Mouse (Mus musculus) lung, postnatal 10 days (tissue): Measurements from ENCODE around the gene Amd1.
A peak's percentile ranks its signal among the peaks of the same experiment; 100 is the strongest.

ENCODE experiments used
- DNase-seq: peaks from one replicate; pipeline ENCODE4 v3.0.0; 2021

Amd1 gene

GRCm38 (mm10) chr10:40302140-40302985 lies at the start of gene Amd1:
Amd1 (minus strand) TSS chr10:40302186.
- peak; percentile 100 for DNase-seq

- DNase-seq, result no peak
Measured at GRCm38 (mm10) chr10:40351156-40351555, 49.2 kb upstream of the Amd1 start.

GRCm38 (mm10) chr10:40350245-40350932 lies 48.4 kb upstream of the Amd1 start:
- DNase-seq, result no peak

DNA sequence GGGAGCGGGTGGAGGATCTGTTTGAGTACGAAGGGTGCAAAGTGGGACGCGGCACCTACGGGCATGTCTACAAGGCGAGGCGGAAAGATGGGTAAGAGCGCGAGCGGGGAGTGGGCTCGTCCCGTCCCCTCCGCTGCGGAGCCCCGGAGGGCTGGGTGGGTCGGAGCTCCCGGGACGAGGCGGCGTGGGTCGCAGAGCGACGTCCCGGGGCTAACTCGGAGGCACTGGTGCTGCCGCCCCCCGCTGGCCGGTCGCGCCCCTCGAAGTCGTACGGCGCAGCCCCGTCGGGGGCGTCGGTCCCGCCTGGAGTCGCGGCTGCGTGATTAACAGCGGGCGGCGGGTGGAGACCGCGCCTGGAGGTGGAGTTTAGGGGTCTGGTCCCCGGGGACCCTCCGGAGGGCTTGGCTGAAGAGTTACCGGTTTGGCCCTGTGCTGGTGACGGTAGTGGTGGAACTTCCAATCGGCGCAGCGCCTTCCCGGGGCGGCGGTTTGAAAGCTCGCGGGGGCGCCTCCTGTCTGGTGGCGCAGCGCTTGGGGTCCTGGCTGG lies 47.7 kb upstream of the Amd1 start:
- peak; percentile 66 for DNase-seq

- DNase-seq, result peak; percentile 99
Measured at GRCm38 (mm10) chr10:40348566-40349536, 46.9 kb upstream of the Amd1 start.

GRCm38 (mm10) chr10:40347461-40347954 lies 45.5 kb upstream of the Amd1 start:
- no peak for DNase-seq

DNA sequence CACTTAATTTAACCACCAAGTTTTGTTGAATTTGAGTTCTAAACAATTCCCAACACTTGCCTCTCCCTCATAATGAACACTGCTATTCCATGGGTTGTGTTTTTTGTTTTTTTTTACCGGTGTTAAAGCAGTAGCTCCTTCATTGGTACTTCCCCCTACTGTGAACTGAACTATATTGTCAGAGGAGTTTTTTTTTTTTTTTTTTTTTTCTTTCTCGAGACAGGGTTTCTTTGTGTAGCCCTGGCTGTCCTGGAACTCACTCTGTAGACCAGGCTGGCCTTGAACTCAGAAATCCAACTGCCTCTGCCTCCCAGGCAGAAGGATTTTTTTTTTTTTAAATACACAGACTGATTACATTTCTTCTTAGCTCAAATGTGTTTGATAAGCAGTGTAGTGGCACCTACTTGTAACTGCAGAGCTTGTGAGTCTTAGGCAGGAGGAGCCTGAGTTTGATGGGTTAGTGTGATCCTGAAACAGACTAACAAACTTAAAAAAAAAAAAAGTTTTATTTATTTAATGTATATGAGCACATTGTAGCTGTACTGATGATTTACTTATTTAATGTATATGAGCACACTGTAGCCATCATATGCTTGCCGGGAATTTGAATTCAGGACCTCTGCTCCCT lies 44.9 kb upstream of the Amd1 start:
- no peak for DNase-seq

DNA sequence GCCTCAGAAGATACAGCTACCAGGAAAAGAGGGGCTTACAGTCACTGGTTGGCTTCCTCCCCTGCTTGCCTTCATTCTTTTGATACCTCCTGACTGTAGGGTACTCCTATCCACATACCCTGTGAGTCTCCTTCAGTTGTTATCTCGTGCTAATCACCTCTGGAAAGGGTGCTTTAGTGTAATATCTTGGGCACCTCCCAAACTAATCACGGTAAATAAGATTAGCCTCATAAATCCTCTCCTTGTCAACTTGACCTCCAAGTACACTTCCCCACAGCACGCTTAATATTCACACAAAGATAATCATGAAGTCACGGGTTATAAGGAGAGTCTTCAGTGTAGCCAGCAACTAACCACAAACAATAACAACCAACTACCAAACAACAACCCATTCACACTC lies 40.0 kb upstream of the Amd1 start:
- no peak for DNase-seq

GRCm38 (mm10) chr10:40339351-40339964 lies 37.5 kb upstream of the Amd1 start, which contains the start of gene Cdk19:
Cdk19 (plus strand) TSS chr10:40339564.
- no peak for DNase-seq

DNA sequence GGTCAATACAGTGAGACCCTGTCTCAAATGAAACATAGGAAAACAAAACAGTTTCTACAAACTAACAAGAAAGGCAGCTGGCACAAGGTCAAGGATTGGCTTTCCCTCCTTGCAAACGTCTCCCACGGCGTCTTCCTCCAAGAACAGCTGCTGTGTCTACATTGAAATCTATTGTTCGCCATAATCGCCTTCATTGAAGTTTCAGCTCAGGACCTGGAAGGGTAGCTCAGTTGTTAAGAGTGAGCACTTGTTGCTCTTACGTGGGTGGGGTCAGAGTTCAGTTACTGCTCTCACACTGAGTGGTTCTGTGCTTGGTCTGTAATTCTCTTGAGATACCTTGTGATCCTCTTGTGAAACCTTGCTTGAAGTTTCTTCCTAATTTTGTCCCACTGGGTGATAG lies 30.9 kb upstream of the Amd1 start:
- no peak for DNase-seq

- no peak for DNase-seq
Measured at GRCm38 (mm10) chr10:40330262-40330661, 28.3 kb upstream of the Amd1 start.

- DNase-seq, result peak; percentile 7
Measured at GRCm38 (mm10) chr10:40328004-40328551, 26.1 kb upstream of the Amd1 start.

- DNase-seq, result no peak
Measured at GRCm38 (mm10) chr10:40320306-40320705, 18.3 kb upstream of the Amd1 start.

- DNase-seq, result no peak
Measured at GRCm38 (mm10) chr10:40316841-40317585, 15.0 kb upstream of the Amd1 start.

GRCm38 (mm10) chr10:40312781-40313180 lies 10.8 kb upstream of the Amd1 start:
- DNase-seq, result no peak

DNA sequence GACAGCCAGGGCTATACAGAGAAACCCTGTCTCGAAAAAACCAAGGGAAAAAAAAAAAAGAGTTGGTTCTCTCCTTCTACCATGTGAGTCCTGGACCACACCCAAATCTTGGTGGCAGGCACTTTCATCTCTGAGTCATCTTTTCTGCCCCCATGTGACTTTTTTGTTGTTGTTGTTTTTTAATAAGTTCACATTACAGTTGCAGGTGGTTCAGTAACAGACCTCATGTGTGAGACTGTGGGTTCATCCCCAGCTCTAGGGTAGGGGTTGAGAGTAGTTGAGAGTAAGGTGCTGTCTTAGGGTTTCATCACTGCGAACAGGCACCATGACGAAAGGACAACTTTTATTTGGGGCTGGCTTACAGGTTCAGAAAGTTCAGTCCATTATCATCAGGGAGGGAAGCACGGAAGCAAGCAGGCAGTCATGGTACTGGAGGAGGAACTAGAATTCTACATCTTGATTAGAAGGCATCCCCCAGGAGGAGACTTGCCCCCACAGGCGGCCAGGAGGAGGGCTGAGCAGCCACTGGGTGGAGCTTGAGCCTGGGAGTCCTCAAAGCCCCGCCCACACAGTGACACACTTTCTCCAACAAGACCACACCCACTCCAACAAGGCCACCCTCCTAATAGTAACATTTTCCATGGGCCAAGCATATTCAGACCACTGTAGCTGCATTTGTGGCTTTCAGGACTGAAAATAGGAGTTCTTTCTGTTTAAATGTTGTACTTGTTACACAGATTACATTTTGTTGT lies 8.1 kb upstream of the Amd1 start:
- peak; percentile 37 for DNase-seq

- no peak for DNase-seq
Measured at GRCm38 (mm10) chr10:40307826-40308583, 6.0 kb upstream of the Amd1 start.

DNA sequence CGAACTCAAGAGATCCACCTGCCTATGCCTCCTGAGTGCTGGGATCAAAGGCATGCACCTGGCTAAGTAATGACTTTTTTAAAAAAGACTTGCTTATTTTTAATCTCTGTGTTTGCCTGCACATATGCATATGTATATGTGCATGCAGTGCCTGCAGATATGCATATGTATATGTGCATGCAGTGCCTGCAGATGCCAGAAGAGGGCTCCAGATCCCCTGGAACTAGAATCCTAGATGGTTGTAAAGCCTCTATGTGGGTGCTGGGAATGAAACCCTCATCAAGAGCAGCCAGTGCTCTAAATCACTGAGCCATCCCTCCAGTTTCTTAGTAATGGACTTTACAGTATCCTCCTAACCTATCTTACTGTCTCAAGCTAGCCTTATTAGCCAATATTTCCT lies 4.0 kb upstream of the Amd1 start:
- no peak for DNase-seq
